Mouse (Mus musculus): ENCODE results near the gene Gm45716.

GRCm38 (mm10) chr11:90284079-90284478 is 96.6 kb downstream of the Gm45716 start:
- TF ChIP-seq CTCF (IDR thresholded peaks at IDR 0.05; ENCODE audit: control insufficient read depth, insufficient read depth, insufficient replicate concordance, low read depth, low read length) (no peak), POLR2A (IDR thresholded peaks at IDR 0.05; ENCODE audit: control insufficient read depth, low read depth, low read length) (no peak)
